Mouse (Mus musculus) heart, postnatal 0 days (tissue): ENCODE measurements around the gene Mblac2. TPM values are rescaled to one million over a fixed set of nuclear protein-coding genes. Genes with fewer than 3 reads are reported as not detected.
A peak's percentile ranks its signal among the peaks of the same experiment; 100 is the strongest.

Experiments used
- ATAC-seq: fragments of 200-750 bp; cut with Nextera tagmentation; 2 replicates; pipeline ENCODE4 v1.8.0; 2017; ENCODE audit warnings: low read depth, moderate number of reproducible peaks, moderate library complexity; ENCODE audit not compliant: insufficient read depth
- DNase-seq: peaks from one replicate; pipeline ENCODE4 v3.0.0-alpha.2; 2016; ENCODE audit warnings: low spot score
- H3K27ac ChIP-seq: fragments of 300-500 bp; sonication (generic); 2 replicates; pipeline ENCODE4 v1.5.1; 2014; ENCODE audit warnings: low read depth, mild to moderate bottlenecking
- H3K27me3 ChIP-seq: fragments of 300-500 bp; sonication (generic); 2 replicates; pipeline ENCODE4 v1.6.1; 2014; ENCODE audit warnings: low read length, mixed read lengths; ENCODE audit not compliant: control insufficient read depth, insufficient read depth
- H3K36me3 ChIP-seq: fragments of 300-500 bp; sonication (generic); replicated peaks from 2 replicates; pipeline ENCODE4 v1.6.1; 2014; ENCODE audit warnings: low read length, mixed read lengths; ENCODE audit not compliant: control insufficient read depth, insufficient read depth
- H3K4me1 ChIP-seq: fragments of 300-500 bp; sonication (generic); 2 replicates; pipeline ENCODE4 v1.6.1; 2014; ENCODE audit warnings: antibody characterized with exemption; ENCODE audit not compliant: control insufficient read depth, insufficient read depth
- H3K4me2 ChIP-seq: fragments of 300-500 bp; sonication (generic); 2 replicates; pipeline ENCODE4 v1.6.1; 2014; ENCODE audit warnings: low read depth, mild to moderate bottlenecking, low read length, moderate library complexity
- H3K4me3 ChIP-seq: fragments of 300-500 bp; sonication (generic); 2 replicates; pipeline ENCODE4 v1.5.1; 2014; ENCODE audit warnings: low read depth, low read length
- H3K9ac ChIP-seq: fragments of 300-500 bp; sonication (generic); replicated peaks from 2 replicates; pipeline ENCODE4 v1.6.1; 2014; ENCODE audit warnings: low read depth, low read length, mixed read lengths
- H3K9me3 ChIP-seq: fragments of 300-500 bp; sonication (generic); replicated peaks from 2 replicates; pipeline ENCODE4 v1.6.1; 2016; ENCODE audit warnings: low read length; ENCODE audit not compliant: control insufficient read depth
- CTCF ChIP-seq: IDR thresholded peaks from 2 replicates; pipeline ENCODE4 v1.5.1; 2016; ENCODE audit warnings: antibody characterized with exemption, control low read depth, low read depth
- EP300 ChIP-seq: IDR thresholded peaks from 2 replicates; pipeline ENCODE4 v1.6.1; 2016; ENCODE audit warnings: antibody characterized with exemption, low read depth
- WGBS: fragments of 180-500 bp; shearing (Covaris S2); extraction: QIAGEN DNeasy Blood & Tissue Kit; methylation state at CpG from one replicate; pipeline ENCODE4 v1.1.7; 2014; 5-methylcytosine and 5-hydroxymethylcytosine counted together
- polyA plus RNA-seq: library from polyadenylated mRNA; unstranded; fragments of >200 nt; fragmentation: Nextera tagmentation; extraction: Ambion mirVana; gene quantifications from 2 replicates; pipeline ENCODE4 v1.2.1, GENCODE M21; 2015
- total RNA-seq: library from RNA; depleted of rRNA; stranded (reverse); fragments of >200 nt; gene quantifications from 2 replicates; pipeline ENCODE4 v1.2.3, GENCODE M21; 2014; ENCODE audit warnings: low replicate concordance

The Mblac2 gene
- total and polyA plus RNA-seq, 2 experiments from 2014 or later: 1.8 to 5.9 TPM

GRCm38 (mm10) chr13:81683107-81683506 is 28.0 kb upstream of the Mblac2 start:
- Histone ChIP-seq H3K27ac (no peak overlapping the region), H3K4me1 (no peaks in the 10 kb centered on the region), H3K4me2 (no peak overlapping the region), H3K27me3 (no peaks in the 10 kb centered on the region), H3K4me3 (no peak overlapping the region), H3K9me3 (no peaks in the 10 kb centered on the region), H3K9ac (no peak overlapping the region), H3K36me3 (0 out of 2 replicates have a peak, but pooled peaks cover 3% of the 10 kb centered on the region)
- DNase-seq (no peak), ATAC-seq (no peak)
- WGBS: 92% methylated on average over 3 of the region's 3 CpGs
- TF ChIP-seq CTCF (no peak), EP300 (no peak)

- Histone ChIP-seq H3K4me2 (no peak overlapping the region), H3K36me3 (0 out of 2 replicates have a peak, but pooled peaks cover 3% of the 10 kb centered on the region), H3K9me3 (no peaks in the 10 kb centered on the region), H3K4me1 (no peaks in the 10 kb centered on the region), H3K27me3 (no peaks in the 10 kb centered on the region), H3K27ac (no peak overlapping the region), H3K4me3 (no peak overlapping the region), H3K9ac (no peak overlapping the region)
- no peak for TF ChIP-seq EP300
- TF ChIP-seq CTCF: no peak
- no peak for ATAC-seq
- no peak for DNase-seq
- WGBS: 56% methylated on average over 5 of the region's 5 CpGs
These were observed 26.9 kb upstream of the Mblac2 start for GRCm38 (mm10) chr13:81684258-81684657.

- no peak for TF ChIP-seq CTCF
- no peak for TF ChIP-seq EP300
These were observed 26.3 kb upstream of the Mblac2 start for GRCm38 (mm10) chr13:81684884-81685283.

GRCm38 (mm10) chr13:81689587-81689986 is 21.6 kb upstream of the Mblac2 start:
- peaks cover 11% of the 10 kb centered on the region; the same call in 1 of the 2 replicates for H3K4me1 ChIP-seq
- no peak for TF ChIP-seq CTCF
- TF ChIP-seq EP300: no peak
- H3K4me3 ChIP-seq: no peak overlapping the region
- ATAC-seq (no peak), DNase-seq (no peak)
- no peaks in the 10 kb centered on the region for H3K27me3 ChIP-seq
- H3K9me3 ChIP-seq: no peaks in the 10 kb centered on the region
- peaks cover 7% of the 10 kb centered on the region for H3K36me3 ChIP-seq
- H3K4me2 ChIP-seq: no peak overlapping the region
- WGBS: 92% methylated on average over 3 of the region's 3 CpGs
- no peak overlapping the region for H3K27ac ChIP-seq
- H3K9ac ChIP-seq: no peak overlapping the region

More at GRCm38 (mm10) chr13:81684884-81685283, 26.3 kb upstream of the Mblac2 start:
- no peaks in the 10 kb centered on the region for H3K9me3 ChIP-seq
- no peak overlapping the region for H3K4me3 ChIP-seq
- 73% methylated on average over 3 of the region's 3 CpGs for WGBS
- DNase-seq: no peak
- no peaks in the 10 kb centered on the region for H3K27me3 ChIP-seq
- 0 out of 2 replicates have a peak, but pooled peaks cover 3% of the 10 kb centered on the region for H3K36me3 ChIP-seq
- ATAC-seq: no peak
- no peaks in the 10 kb centered on the region for H3K4me1 ChIP-seq
- no peak overlapping the region for H3K27ac ChIP-seq
- no peak overlapping the region for H3K9ac ChIP-seq
- no peak overlapping the region for H3K4me2 ChIP-seq

- Histone ChIP-seq H3K4me3 (no peak overlapping the region), H3K27ac (peak overlapping the region; percentile 22), H3K4me2 (peak overlapping the region; percentile 30; the same call in 1 of the 2 replicates), H3K9ac (no peak overlapping the region; the same call in 1 of the 2 replicates), H3K36me3 (peaks cover 7% of the 10 kb centered on the region), H3K4me1 (peaks cover 11% of the 10 kb centered on the region; the same call in 1 of the 2 replicates), H3K27me3 (no peaks in the 10 kb centered on the region), H3K9me3 (no peaks in the 10 kb centered on the region)
- 16% methylated on average over 10 of the region's 10 CpGs for WGBS
- DNase-seq: peak; percentile 46
- no peak; the same call in 1 of the 2 replicates for TF ChIP-seq EP300
- TF ChIP-seq CTCF: no peak
- ATAC-seq: peak; percentile 75
These were observed 20.7 kb upstream of the Mblac2 start for GRCm38 (mm10) chr13:81690477-81690876.

- TF ChIP-seq CTCF (no peak), EP300 (no peak)
- peak; percentile 48 for DNase-seq
These were observed 19.5 kb upstream of the Mblac2 start for GRCm38 (mm10) chr13:81691606-81692005.

More at GRCm38 (mm10) chr13:81691606-81692005, 19.5 kb upstream of the Mblac2 start:
- no peak overlapping the region for H3K9ac ChIP-seq
- peaks cover 4% of the 10 kb centered on the region for H3K36me3 ChIP-seq
- H3K9me3 ChIP-seq: no peaks in the 10 kb centered on the region
- H3K4me2 ChIP-seq: no peak overlapping the region
- no peak overlapping the region for H3K4me3 ChIP-seq
- peak overlapping the region; percentile 62 for H3K27ac ChIP-seq
- H3K27me3 ChIP-seq: no peaks in the 10 kb centered on the region
- peak; percentile 53; the same call in 1 of the 2 replicates for ATAC-seq
- WGBS: 38% methylated on average over 9 of the region's 9 CpGs
- H3K4me1 ChIP-seq: peaks cover 11% of the 10 kb centered on the region; the same call in 1 of the 2 replicates
